10 mouse cellular contexts compared by ENCODE assay signal in genomic region chr14:120287121-120287986, GRCm38 (mm10). TPM values are rescaled to one million over a fixed set of nuclear protein-coding genes. Genes with fewer than 3 reads are reported as not detected.
DNase-seq lines count a peak whose midpoint lies in the region; ATAC-seq and TF ChIP-seq lines count a peak whose summit lies in the region.
"Had no signal": no experiment of that assay in that cellular context is flagged by ENCODE, and none has a peak within 500 bp of the region (broad histone marks: within the 10 kb centered on the region; RNA-seq: fewer than 3 reads in every experiment).

No protein-coding gene starts in this region.

- peak overlapping the region; percentile 6 for H3K4me2 ChIP-seq in heart, embryonic 13.5 days
- H3K4me2 ChIP-seq in neural tube, embryonic 15.5 days: no peak overlapping the region
- 0 out of 2 replicates have a peak overlapping the region, but pooled peaks have one; percentile 0 for H3K4me2 ChIP-seq in intestine, postnatal 0 days (replicated peaks; ENCODE audit: low read depth)
- no peak overlapping the region for H3K4me2 ChIP-seq in stomach, postnatal 0 days (replicated peaks; ENCODE audit: low read depth)

- TF ChIP-seq CTCF in intestine, postnatal 0 days (IDR thresholded peaks at IDR 0.05; ENCODE audit: low read depth): no peak
- TF ChIP-seq CTCF in stomach, postnatal 0 days (IDR thresholded peaks at IDR 0.05; ENCODE audit: low read depth): no peak

- 34% methylated on average over 21 of the region's 21 CpGs for WGBS in heart, embryonic 13.5 days
- 48% methylated on average over 21 of the region's 21 CpGs for WGBS in neural tube, embryonic 15.5 days
- 43% methylated on average over 21 of the region's 21 CpGs for WGBS in intestine, postnatal 0 days
- WGBS in stomach, postnatal 0 days: 70% methylated on average over 21 of the region's 21 CpGs

- TF ChIP-seq EP300 in stomach, postnatal 0 days (optimal IDR thresholded peaks at IDR 0.05): no peak

- DNase-seq in heart, postnatal 36 days: no peak
- DNase-seq in neural tube, embryonic 10.5 days (ENCODE audit: extremely low spot score, low spot score): peak; percentile 21
- no peak for DNase-seq in stomach, postnatal 0 days (ENCODE audit: low spot score)
- DNase-seq in ovary, postnatal 10 days (ENCODE audit: low spot score): no peak
- no peak for DNase-seq in gastrocnemius, adult 18-20 months (ENCODE audit: low spot score)
- DNase-seq: cerebellum, adult 9-10 months; lung, postnatal 36 days had no signal

- intact Hi-C loops in heart, postnatal 36 days (cut with DNase I): no loop called here

- peaks cover 27% of the 10 kb centered on the region for H3K36me3 ChIP-seq in heart, embryonic 13.5 days
- H3K36me3 ChIP-seq in neural tube, embryonic 15.5 days: no peaks in the 10 kb centered on the region
- peaks cover 13% of the 10 kb centered on the region; the same call in 1 of the 2 replicates for H3K36me3 ChIP-seq in intestine, postnatal 0 days (ENCODE audit: control insufficient read depth, insufficient read depth)
- no peaks in the 10 kb centered on the region; the same call in 1 of the 2 replicates for H3K36me3 ChIP-seq in stomach, postnatal 0 days (ENCODE audit: control insufficient read depth, insufficient read depth, low read length)

- no peak for ATAC-seq in heart, embryonic 13.5 days (ENCODE audit: extremely low read depth, insufficient number of reproducible peaks, low FRiP score, low TSS enrichment)
- no peak for ATAC-seq in neural tube, embryonic 15.5 days (ENCODE audit: low FRiP score)
- ATAC-seq in intestine, postnatal 0 days: no peak
- no peak for ATAC-seq in stomach, postnatal 0 days (ENCODE audit: low FRiP score, low TSS enrichment)

- no peaks in the 10 kb centered on the region for H3K9me3 ChIP-seq in heart, embryonic 13.5 days
- no peaks in the 10 kb centered on the region for H3K9me3 ChIP-seq in neural tube, embryonic 15.5 days (replicated peaks)
- H3K9me3 ChIP-seq in intestine, postnatal 0 days (ENCODE audit: control insufficient read depth): no peaks in the 10 kb centered on the region
- no peaks in the 10 kb centered on the region for H3K9me3 ChIP-seq in stomach, postnatal 0 days (ENCODE audit: control insufficient read depth, low read length)

- H3K27me3 ChIP-seq in heart, embryonic 13.5 days (replicated peaks): no peaks in the 10 kb centered on the region
- H3K27me3 ChIP-seq in neural tube, embryonic 15.5 days (replicated peaks): no peaks in the 10 kb centered on the region
- H3K27me3 ChIP-seq in intestine, postnatal 0 days (replicated peaks; ENCODE audit: control insufficient read depth, insufficient read depth, low read length): no peaks in the 10 kb centered on the region
- H3K27me3 ChIP-seq in stomach, postnatal 0 days (ENCODE audit: control insufficient read depth, insufficient read depth, low read length): no peaks in the 10 kb centered on the region

- peak overlapping the region; percentile 76 for H3K27ac ChIP-seq in heart, embryonic 13.5 days (replicated peaks)
- no peak overlapping the region for H3K27ac ChIP-seq in neural tube, embryonic 15.5 days (replicated peaks)
- H3K27ac ChIP-seq in intestine, postnatal 0 days (ENCODE audit: low read depth, low read length): no peak overlapping the region
- H3K27ac ChIP-seq in stomach, postnatal 0 days (replicated peaks): 0 out of 2 replicates have a peak overlapping the region, but pooled peaks have one; percentile 30

- H3K4me1 ChIP-seq in heart, embryonic 13.5 days: peaks cover 93% of the 10 kb centered on the region
- peaks cover 30% of the 10 kb centered on the region for H3K4me1 ChIP-seq in neural tube, embryonic 15.5 days
- H3K4me1 ChIP-seq in intestine, postnatal 0 days (replicated peaks; ENCODE audit: control insufficient read depth, insufficient read depth, low read length): peaks cover 20% of the 10 kb centered on the region; the same call in 1 of the 2 replicates
- H3K4me1 ChIP-seq in stomach, postnatal 0 days (replicated peaks; ENCODE audit: control insufficient read depth, insufficient read depth): peaks cover 2% of the 10 kb centered on the region; the same call in 1 of the 2 replicates

- peak overlapping the region; percentile 50 for H3K9ac ChIP-seq in heart, embryonic 13.5 days
- H3K9ac ChIP-seq in neural tube, embryonic 15.5 days (replicated peaks): no peak overlapping the region
- no peak overlapping the region for H3K9ac ChIP-seq in intestine, postnatal 0 days (ENCODE audit: low read depth, low read length)
- H3K9ac ChIP-seq in stomach, postnatal 0 days (ENCODE audit: low read length): no peak overlapping the region

- no peak overlapping the region for H3K4me3 ChIP-seq in heart, embryonic 13.5 days
- H3K4me3 ChIP-seq in neural tube, embryonic 15.5 days (replicated peaks): no peak overlapping the region
- H3K4me3 ChIP-seq in intestine, postnatal 0 days (ENCODE audit: low read depth, low read length): no peak overlapping the region
- H3K4me3 ChIP-seq in stomach, postnatal 0 days (ENCODE audit: low read depth, low read length): no peak overlapping the region

RNA-seq across cellular contexts. Expression of gene Mbnl2, which starts 11.9 kb away (rescaled TPM):
- 88.9 and 92.5 TPM in 2 replicates for polyA plus RNA-seq in heart, embryonic 13.5 days (2015; fragmentation: Nextera tagmentation; extraction: Ambion mirVana)
- 100 to 1,000 TPM; 248 to 254 TPM for total RNA-seq in heart, postnatal 36 days (2021)
- 28.9 and 43.6 TPM in 2 replicates for polyA plus RNA-seq in neural tube, embryonic 15.5 days (2015; fragmentation: Nextera tagmentation; extraction: Ambion mirVana)
- polyA plus RNA-seq in intestine, postnatal 0 days (2015; fragmentation: Nextera tagmentation; extraction: Ambion mirVana): 94.4 and 99.0 TPM in 2 replicates
- 101 and 104 TPM in 2 replicates for polyA plus RNA-seq in stomach, postnatal 0 days (2015; fragmentation: Nextera tagmentation; extraction: Ambion mirVana)
- 100 to 1,000 TPM; 299 to 300 TPM for total RNA-seq in gastrocnemius, adult 18-20 months (2021)

Comparison
In these comparisons a context has a peak if more than half of its experiments do, and no peak if none do; other contexts are left out.
1. H3K27ac ChIP-seq: peak in heart, embryonic 13.5 days (single experiment) and stomach, postnatal 0 days (single experiment); none in neural tube, embryonic 15.5 days (single experiment) and intestine, postnatal 0 days (single experiment).
2. H3K4me2 ChIP-seq: peak in heart, embryonic 13.5 days (single experiment) and intestine, postnatal 0 days (single experiment); none in neural tube, embryonic 15.5 days (single experiment) and stomach, postnatal 0 days (single experiment).